Mouse (Mus musculus) heart, postnatal 10 days (tissue): ENCODE measurements at regions not wholly inside any gene's neighbourhood (a gene's known extent, or its start where the extent isn't known, plus 50 kb on each side); places are given as distances from the start of the nearest gene placed in this dataset.

Experiments
- DNase-seq, 2 experiments: peaks; one replicate each; pipeline ENCODE4 v3.0.0; 2021
- intact Hi-C: fragments of 180-260 bp; cut with DNase I; formaldehyde crosslinking; loops from one replicate; pipeline ENCODE4 v1.15.1; 2025

DNA sequence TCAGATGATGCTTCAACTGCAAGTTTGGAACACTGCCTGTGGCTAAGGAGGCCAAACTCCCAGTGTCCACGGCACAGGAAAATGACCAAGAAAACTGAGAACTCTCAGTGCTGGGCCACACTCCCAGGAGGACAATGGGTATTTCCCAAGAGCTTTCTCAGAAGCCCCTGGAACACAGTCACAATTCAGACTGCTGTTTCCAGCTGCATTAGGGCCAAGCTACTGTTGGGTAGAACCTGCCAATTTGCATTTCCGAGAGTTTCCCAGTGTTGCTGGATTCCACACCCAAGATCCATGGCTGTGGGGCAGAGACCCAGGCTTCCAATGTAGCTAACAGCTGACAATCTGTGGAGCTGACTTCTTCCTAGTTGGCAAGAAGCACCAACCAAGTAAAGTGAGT lies 141.9 kb upstream of the D7Ertd443e start:
- DNase-seq = peak; percentile 12 to 17
- intact Hi-C loops = no loop called here

DNA sequence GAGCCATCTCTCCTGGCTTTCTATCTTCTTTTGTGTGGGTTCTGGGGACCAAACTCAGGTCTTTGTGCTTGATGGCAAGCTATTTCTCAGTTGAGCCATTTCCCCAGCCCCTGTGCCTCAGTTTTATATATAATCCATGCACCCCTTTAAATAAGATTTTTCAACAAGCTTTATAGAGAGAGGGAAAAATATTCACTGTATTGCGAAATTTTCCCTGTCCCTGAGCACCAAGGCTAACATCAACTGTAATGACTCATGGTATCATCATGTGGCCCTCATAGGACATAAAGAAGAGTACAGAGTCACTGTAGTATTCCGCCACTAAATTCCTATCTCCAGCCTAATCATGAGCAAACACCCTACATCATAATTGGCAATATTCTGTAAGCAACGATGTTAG lies 142.4 kb upstream of the Dock1 start:
- intact Hi-C loops = no loop called here
- no peak for DNase-seq

GRCm38 (mm10) chr7:134534821-134535220 lies 135.6 kb upstream of the Dock1 start:
- intact Hi-C loops = no loop called here
- no peak for DNase-seq

DNA sequence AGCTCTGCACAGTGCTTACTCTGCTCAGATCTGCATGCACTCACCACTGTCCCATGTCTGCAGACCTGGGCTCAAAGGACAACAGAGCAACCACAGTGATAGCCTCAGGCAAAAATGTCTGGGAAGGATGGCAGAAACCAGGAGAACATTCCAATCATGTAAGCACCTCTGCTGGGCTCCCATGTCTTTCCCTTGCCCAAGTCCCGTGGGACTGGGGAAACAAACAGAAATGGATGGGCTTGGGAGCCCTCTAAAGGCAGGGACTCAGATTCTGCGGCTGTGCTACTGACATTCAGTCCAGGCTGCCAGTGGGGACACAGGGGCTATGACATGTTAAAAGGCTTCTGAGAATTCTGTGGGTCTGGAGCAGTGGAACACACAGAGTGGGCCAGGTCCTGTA lies 128.8 kb upstream of the Dock1 start:
- intact Hi-C loops = no loop called here
- DNase-seq = no peak

DNA sequence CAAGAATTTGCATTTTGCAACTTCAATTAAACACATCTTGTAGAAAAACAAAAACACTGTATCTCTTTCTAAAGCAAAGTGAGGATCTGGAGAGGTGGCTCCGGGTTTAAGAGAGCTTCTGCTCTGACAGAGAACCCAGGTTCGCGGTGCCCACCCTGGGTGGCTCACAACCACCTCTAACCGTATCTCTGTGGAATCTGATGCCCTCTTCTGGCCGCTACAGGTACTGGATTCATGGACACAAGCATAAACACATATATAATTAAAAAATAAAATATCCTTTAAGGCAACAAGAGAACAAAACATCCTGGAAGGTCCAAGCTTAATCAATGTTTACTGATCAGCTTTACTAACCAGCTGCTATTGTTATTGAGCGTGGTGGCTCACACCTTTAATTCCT lies 124.3 kb upstream of the Dock1 start:
- intact Hi-C loops = no loop called here
- no peak for DNase-seq

DNA sequence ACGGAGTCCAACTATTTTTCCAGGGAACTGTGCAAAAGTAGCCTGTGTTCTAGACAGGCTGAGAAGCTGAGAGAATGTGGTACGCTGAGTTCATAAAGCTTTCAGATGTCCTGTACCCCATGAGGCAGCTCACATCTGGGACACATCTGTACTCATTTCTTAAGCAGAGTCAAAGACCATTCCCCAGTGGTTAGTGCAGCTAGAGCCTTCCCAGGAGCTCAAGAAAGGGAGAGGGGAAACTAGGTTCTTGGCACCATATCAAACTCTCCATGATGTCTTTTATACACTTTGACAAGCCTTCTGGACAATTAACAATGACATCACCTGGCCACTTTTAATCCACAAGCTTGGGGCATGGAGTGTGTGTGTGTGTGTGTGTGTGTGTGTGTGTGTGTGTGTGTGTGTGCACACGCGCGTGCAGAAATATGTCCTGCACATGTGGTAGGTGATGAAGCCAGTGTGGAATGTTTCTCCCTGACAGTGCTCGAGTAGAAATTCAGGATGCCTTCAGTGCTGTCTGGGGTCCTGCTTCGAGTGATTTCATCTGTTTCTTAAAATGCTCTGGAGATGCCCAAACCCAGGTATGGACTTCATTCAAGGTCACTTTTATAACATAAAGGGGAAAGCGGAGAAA lies 121.1 kb upstream of the Dock1 start:
- intact Hi-C loops = no loop called here
- peak; percentile 13 to 22 for DNase-seq

DNA sequence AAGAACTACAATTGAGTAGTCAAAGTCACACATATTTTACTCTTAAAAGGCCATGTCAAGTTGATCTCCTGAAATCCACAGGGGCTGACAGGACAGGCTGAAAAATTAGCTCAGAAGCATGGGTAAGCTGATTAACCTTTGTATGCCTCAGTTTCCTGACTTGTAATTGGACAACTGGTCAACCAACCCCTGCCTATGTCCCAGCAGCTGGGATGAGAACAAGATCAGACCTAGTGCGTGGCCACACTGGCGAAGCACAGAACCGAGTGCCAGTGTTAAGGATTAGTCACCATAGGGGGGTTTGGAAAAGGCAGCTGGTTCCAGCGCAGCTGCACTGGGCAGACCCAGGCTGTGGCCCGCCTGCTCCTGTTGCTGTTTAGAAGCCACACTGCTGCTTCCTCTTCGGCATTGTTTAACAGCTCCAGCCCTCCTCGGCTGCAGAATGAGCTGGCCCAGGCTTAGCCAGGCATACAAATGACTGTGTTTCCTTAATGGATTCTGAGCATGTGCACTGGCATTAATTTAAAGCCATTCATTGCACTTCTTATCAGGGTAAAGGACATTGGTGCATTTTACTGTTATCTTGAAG lies 120.1 kb upstream of the Dock1 start:
- intact Hi-C loops = no loop called here
- DNase-seq = peak; percentile 32 to 39

GRCm38 (mm10) chr7:134552051-134552451 lies 118.4 kb upstream of the Dock1 start:
- intact Hi-C loops = no loop called here

GRCm38 (mm10) chr7:134556061-134556460 lies 114.4 kb upstream of the Dock1 start:
- peak; percentile 15 to 28 for DNase-seq
- intact Hi-C loops = no loop called here

More at GRCm38 (mm10) chr7:134552051-134552451, 118.4 kb upstream of the Dock1 start:
- DNase-seq = peak; percentile 67 to 69

GRCm38 (mm10) chr7:134566322-134566721 lies 104.1 kb upstream of the Dock1 start:
- intact Hi-C loops = loop anchor here (5.0 to 10.0 kb wide), 4 partner anchors 89 to 709 kb away; no protein-coding TSS in a partner anchor

DNA sequence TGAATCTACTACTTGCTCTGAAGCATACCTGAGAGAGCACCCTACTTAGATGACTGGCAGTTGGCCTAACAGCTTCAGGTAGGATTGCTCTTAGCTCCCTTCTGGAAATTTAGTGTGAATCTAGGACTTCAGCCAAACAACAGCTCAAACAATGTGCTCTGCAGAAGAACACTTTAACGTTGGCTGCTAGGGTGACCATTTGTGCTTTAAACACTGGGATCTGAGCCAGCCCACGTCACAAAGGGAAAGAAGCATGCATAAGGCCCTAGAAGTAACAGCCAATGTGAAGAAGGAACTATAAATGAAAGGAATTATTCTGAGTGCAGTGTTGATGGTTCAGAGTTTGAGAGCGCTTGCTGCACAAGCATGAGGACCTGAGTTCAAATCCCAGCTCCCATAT lies 101.2 kb upstream of the Dock1 start:
- peak in 1 of 2 experiments; percentile 41 for DNase-seq
- intact Hi-C loops = loop anchor here (5.0 to 10.0 kb wide), 4 partner anchors 92 to 712 kb away; no protein-coding TSS in a partner anchor

More at GRCm38 (mm10) chr7:134566322-134566721, 104.1 kb upstream of the Dock1 start:
- DNase-seq = peak; percentile 61 to 82

DNA sequence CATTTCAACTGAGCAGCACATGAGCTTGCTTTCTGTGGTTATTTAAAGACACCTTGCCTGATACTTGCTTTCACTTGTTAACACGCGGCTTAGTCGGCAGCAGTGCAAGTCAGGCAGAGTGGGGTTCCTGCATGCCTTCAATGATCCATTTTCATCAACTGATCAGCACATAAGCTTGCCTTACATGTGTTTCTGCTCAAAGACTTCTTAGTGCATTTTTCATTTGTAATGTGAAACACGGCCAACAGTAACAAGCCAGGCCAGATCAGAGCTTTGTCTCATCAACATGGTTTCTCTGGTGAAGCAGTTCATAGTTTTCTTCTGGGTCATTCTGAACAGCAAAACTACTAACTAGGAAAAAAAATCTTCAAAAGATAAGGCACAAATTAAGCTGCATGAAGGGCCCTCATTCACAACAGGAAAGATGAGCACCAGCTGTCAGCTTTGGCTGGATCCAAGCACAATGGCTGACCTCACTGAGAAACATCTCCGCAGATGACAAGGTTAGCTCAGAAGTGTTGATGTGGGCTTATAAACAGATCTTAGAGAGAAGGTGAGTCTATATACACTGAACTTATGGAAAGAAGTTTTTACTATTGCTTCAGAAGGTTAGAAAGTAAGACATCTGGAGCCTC lies 100.2 kb upstream of the Dock1 start:
- intact Hi-C loops = no loop called here
- peak; percentile 52 to 57 for DNase-seq

GRCm38 (mm10) chr7:134581746-134582145 lies 88.7 kb upstream of the Dock1 start:
- DNase-seq = no peak
- intact Hi-C loops = no loop called here

GRCm38 (mm10) chr7:134585478-134585877 lies 85.0 kb upstream of the Dock1 start:
- intact Hi-C loops = no loop called here
- DNase-seq = no peak

DNA sequence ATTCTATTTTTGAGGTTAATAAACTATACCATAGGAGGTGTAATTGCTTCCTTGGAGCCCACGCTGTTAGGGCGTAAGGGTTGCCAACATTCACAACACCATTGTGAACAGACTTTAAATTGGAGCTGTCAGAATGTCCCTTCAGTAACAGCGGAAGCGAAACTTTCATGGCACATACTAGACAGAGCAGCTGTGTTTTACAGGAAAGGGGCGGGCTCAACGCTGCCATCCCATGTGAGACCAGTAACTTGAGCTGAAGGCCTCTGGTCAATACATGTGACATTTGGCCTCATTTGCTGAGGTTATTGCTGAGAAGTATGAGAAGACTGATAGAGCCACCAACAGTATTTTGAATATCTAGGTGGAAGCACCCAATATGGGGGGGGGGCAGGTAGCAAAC lies 83.5 kb upstream of the Dock1 start:
- DNase-seq = no peak
- intact Hi-C loops = no loop called here

GRCm38 (mm10) chr7:134607886-134608285 lies 62.6 kb upstream of the Dock1 start:
- intact Hi-C loops = no loop called here
- peak; percentile 29 to 32 for DNase-seq

- intact Hi-C loops = no loop called here
Measured at GRCm38 (mm10) chr7:134610159-134610558, 60.3 kb upstream of the Dock1 start.

GRCm38 (mm10) chr7:134611371-134611770 lies 59.1 kb upstream of the Dock1 start:
- DNase-seq = no peak
- intact Hi-C loops = no loop called here

More at GRCm38 (mm10) chr7:134610159-134610558, 60.3 kb upstream of the Dock1 start:
- no peak for DNase-seq

- no peak for DNase-seq
- intact Hi-C loops = no loop called here
Measured at GRCm38 (mm10) chr7:134612175-134612633, 58.2 kb upstream of the Dock1 start.

- no peak for DNase-seq
Measured at GRCm38 (mm10) chr7:134619220-134619975, 51.1 kb upstream of the Dock1 start.

GRCm38 (mm10) chr7:134620006-134620405 lies 50.4 kb upstream of the Dock1 start:
- intact Hi-C loops = no loop called here
- no peak for DNase-seq

More at GRCm38 (mm10) chr7:134619220-134619975, 51.1 kb upstream of the Dock1 start:
- intact Hi-C loops = no loop called here
